Mouse (Mus musculus) left cerebral cortex, postnatal 4 days (tissue): ENCODE results near the gene Ssxb10. TPM values are rescaled to one million over a fixed set of nuclear protein-coding genes. Genes with fewer than 3 reads are reported as not detected.
"Not testable (repeated sequence)": the region's sequence is repeated elsewhere in the genome, so short reads cannot be mapped to it uniquely, and the experiment has no call there.

Source experiments
- DNase-seq: peaks from one replicate; pipeline ENCODE4 v3.0.0-alpha.2; 2022
- intact Hi-C: fragments of 180-260 bp; cut with DNase I; formaldehyde crosslinking; loops from one replicate; pipeline ENCODE4 v1.15.1; 2025
- total RNA-seq, 2 experiments: library from RNA; stranded (reverse); gene quantifications; 2 replicates each; pipeline ENCODE4 v1.2.3; 2021

The Ssxb10 gene
- total RNA-seq = not detected

DNA sequence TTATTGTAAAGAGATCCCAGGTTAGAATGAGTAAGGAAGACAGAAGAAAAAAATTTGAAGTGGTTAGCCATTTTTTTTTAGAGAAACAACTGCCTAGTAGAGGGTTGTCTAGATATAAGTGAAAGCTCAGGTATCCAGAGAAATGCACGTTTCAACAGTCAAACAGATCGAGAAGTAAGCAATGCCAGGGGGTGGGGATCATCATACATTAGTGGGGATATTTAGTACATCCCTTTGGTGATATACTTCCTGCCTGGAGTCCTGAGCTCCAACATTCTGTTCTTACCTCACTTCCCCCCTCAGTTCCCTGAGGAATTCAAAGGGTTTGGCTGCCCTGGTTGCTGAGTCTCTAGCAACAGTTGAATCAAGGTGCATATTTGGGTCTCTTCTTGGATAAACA, at the start of gene Ssxb10:
Gene Ssxb10, plus strand, starts transcription at position 301 of the 400 bp plus-strand sequence.
- intact Hi-C loops = no loop called here
- DNase-seq = no peak

DNA sequence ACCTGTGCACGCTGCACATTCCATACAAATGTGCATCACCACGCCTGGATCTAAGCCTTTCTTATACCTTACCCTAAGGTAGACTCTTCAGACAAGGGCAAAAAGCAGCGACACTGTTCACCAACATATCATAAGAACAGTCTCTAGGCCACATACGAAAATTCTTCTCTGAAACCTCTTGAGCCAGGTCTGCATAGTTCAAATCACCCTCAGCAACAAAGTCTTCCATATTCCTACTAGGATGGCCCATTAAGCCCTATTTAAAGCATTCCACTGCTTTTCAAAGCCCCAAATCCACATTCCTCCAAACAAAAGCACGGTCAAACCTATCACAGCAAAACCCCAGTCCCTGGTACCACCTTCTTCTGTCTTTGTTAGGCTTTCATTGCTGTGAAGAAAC, 38.6 kb upstream of the Ssxb10 start:
- DNase-seq = no peak
- intact Hi-C loops = no loop called here

DNA sequence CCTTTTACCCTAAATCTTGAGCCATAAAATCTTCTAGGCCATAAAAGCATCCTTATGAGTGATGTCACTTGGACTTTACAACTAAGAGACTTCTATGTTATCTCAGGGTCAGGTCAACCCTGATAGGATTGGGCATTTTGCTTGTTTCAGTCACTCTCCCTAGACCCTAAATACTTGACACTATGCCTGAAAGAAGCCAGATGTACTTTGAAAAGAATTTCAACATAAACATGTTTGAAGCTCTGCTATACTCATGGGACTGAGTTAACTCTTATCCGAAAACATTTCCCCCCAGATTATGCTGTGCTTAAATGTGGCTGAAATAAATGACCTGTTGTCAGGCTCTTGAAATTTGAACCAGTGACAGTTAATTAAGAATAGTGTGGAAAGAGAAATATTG, 17.9 kb upstream of the Ssxb10 start:
- DNase-seq = no peak
- intact Hi-C loops = no loop called here

DNA sequence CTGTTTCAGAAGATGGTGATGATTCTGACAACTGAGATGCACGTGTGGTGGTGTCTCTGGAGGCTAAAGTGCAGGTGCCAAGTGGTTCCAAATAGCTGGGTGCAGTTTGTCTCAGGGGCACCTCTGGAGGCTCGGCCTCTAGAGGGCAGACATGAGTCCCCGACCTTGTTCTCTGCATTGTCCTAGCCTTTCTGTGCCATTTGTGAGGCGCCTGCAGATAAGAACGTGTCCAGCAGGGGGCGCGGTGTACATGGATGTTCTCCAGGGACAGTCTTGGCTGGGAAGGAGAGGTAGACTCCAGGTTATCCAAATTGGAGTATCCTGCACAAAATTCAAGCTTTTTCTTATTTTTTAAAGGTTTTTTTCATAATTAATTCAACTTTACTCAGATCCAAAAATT, 12.3 kb upstream of the Ssxb10 start:
- intact Hi-C loops = loop anchor here (5.0 kb wide), 1 partner anchor 42 kb away; no protein-coding TSS in a partner anchor
- peak; percentile 3 for DNase-seq

DNA sequence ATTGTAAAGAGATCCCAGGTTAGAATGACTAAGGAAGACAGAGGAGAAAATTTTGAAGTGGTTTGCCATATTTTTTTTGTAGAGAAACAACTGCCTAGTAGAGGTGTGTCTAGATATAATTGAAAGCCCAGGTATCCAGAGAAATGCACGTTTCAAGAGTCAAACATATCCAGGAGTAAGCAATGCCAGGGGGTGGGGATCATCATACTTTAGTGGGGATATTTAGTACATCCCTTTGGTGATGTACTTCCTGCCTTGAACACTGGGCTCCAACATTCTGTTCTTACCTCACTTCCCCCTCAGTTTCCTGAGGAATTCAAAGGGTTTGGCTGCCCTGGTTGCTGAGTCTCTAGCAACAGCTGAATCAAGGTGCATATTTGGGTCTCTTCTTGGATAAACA, 39.5 kb downstream of the Ssxb10 start, which contains the start of gene Ssxb9:
Gene Ssxb9, plus strand, starts transcription at position 301 of the 400 bp plus-strand sequence.
- intact Hi-C loops, DNase-seq: not testable (repeated sequence)

Other genes with a start within 250 kb of the Ssxb10 start
- under 1 TPM; 0.42 to 0.94 TPM for gene Was, start 236.9 kb upstream of the Ssxb10 start, total RNA-seq
- gene Wdr13, start 194.5 kb upstream of the Ssxb10 start, total RNA-seq = 100 to 1,000 TPM; 214 to 224 TPM
- 100 to 1,000 TPM; 346 to 406 TPM for gene Rbm3, start 181.5 kb upstream of the Ssxb10 start, total RNA-seq
- 10 to 100 TPM; 18.1 to 19.9 TPM for gene Tbc1d25, start 151.2 kb upstream of the Ssxb10 start, total RNA-seq
- 10 to 100 TPM; 19.9 to 25.5 TPM for gene Ebp, start 133.9 kb upstream of the Ssxb10 start, total RNA-seq
- gene Porcn, start 120.9 kb upstream of the Ssxb10 start, total RNA-seq = 10 to 100 TPM; 43.4 to 49.5 TPM
- 10 to 100 TPM; 25.9 to 28.9 TPM for gene Ftsj1, start 75.0 kb upstream of the Ssxb10 start, total RNA-seq
- 10 to 100 TPM; 31.4 to 34.9 TPM for gene Slc38a5, start 56.3 kb upstream of the Ssxb10 start, total RNA-seq
- not detected for gene Ssxb9, start 39.6 kb downstream of the Ssxb10 start, total RNA-seq
- gene Ssxb1, start 85.9 kb downstream of the Ssxb10 start, total RNA-seq = not detected
- gene Ssxb2, start 134.3 kb downstream of the Ssxb10 start, total RNA-seq = not detected
- not detected for gene Gm14459, start 197.5 kb downstream of the Ssxb10 start, total RNA-seq
- not detected for gene Ssxb6, start 220.8 kb downstream of the Ssxb10 start, total RNA-seq